Mouse (Mus musculus) C2C12 (cell line): ENCODE measurements around the gene Sh3pxd2a.

ENCODE experiments used
- CEBPB ChIP-seq: IDR thresholded peaks from one replicate; pipeline ENCODE4 v1.6.1; 2011; ENCODE audit warnings: low read depth, mild to moderate bottlenecking, control low read depth, moderate library complexity
- CTCF ChIP-seq: IDR thresholded peaks from one replicate; pipeline ENCODE4 v1.5.1; 2011; ENCODE audit not compliant: control insufficient read depth, insufficient read depth, insufficient read length
- FOSL1 ChIP-seq: IDR thresholded peaks from one replicate; pipeline ENCODE4 v1.8.0; 2011; ENCODE audit warnings: mild to moderate bottlenecking, low read length; ENCODE audit not compliant: poor library complexity, insufficient read depth, severe bottlenecking
- MYOD1 ChIP-seq: IDR thresholded peaks from one replicate; pipeline ENCODE4 v1.6.1; 2011; ENCODE audit warnings: low read depth; ENCODE audit not compliant: control insufficient read depth, insufficient read length
- MYOG ChIP-seq: IDR thresholded peaks from one replicate; pipeline ENCODE4 v1.6.1; 2011; ENCODE audit not compliant: control insufficient read depth, insufficient read length; ENCODE audit errors: extremely low read depth

GRCm38 (mm10) chr19:47316288-47317062 is 147.7 kb downstream of the Sh3pxd2a start:
- no peak for TF ChIP-seq CTCF
- no peak for TF ChIP-seq CEBPB
- no peak for TF ChIP-seq MYOG
- no peak for TF ChIP-seq FOSL1
- TF ChIP-seq MYOD1, result no peak
